Mouse (Mus musculus): ENCODE measurements at regions not wholly inside any gene's neighbourhood (a gene's known extent, or its start where the extent isn't known, plus 50 kb on each side); places are given as distances from the start of the nearest gene placed in this dataset.

- H3K27ac ChIP-seq (ENCODE audit: control insufficient read depth, insufficient read depth, low read depth, low read length, poor library complexity) = no peak overlapping the region
- no peaks in the 10 kb centered on the region; the same call in 1 of the 2 replicates for H3K4me1 ChIP-seq (ENCODE audit: control insufficient read depth, insufficient read depth, low read length)
- WGBS = 69% methylated on average over 6 of the region's 6 CpGs
- TF ChIP-seq CTCF (IDR thresholded peaks at IDR 0.05; ENCODE audit: control insufficient read depth, insufficient read depth, low read length) (no peak), POLR2A (IDR thresholded peaks at IDR 0.05; ENCODE audit: borderline replicate concordance, control insufficient read depth, low read depth, low read length) (no peak)
- no peak overlapping the region for H3K4me3 ChIP-seq (replicated peaks; ENCODE audit: control insufficient read depth, low read depth, low read length)
Measured at GRCm38 (mm10) chr11:20899766-20900165, 68.9 kb upstream of the Lgalsl start.

- Histone ChIP-seq H3K4me3 (replicated peaks; ENCODE audit: control insufficient read depth, low read depth, low read length) (no peak overlapping the region), H3K27ac (ENCODE audit: control insufficient read depth, insufficient read depth, low read depth, low read length, poor library complexity) (no peak overlapping the region), H3K4me1 (ENCODE audit: control insufficient read depth, insufficient read depth, low read length) (no peaks in the 10 kb centered on the region; the same call in 1 of the 2 replicates)
- WGBS = 72% methylated on average over 2 of the region's 2 CpGs
- TF ChIP-seq CTCF (IDR thresholded peaks at IDR 0.05; ENCODE audit: control insufficient read depth, insufficient read depth, low read length) = no peak
Measured at GRCm38 (mm10) chr11:20902001-20902400, 71.1 kb upstream of the Lgalsl start.

- TF ChIP-seq POLR2A (IDR thresholded peaks at IDR 0.05; ENCODE audit: borderline replicate concordance, control insufficient read depth, low read depth, low read length) (no peak), CTCF (IDR thresholded peaks at IDR 0.05; ENCODE audit: control insufficient read depth, insufficient read depth, low read length) (no peak)
- Histone ChIP-seq H3K27ac (ENCODE audit: control insufficient read depth, insufficient read depth, low read depth, low read length, poor library complexity) (no peak overlapping the region), H3K4me3 (replicated peaks; ENCODE audit: control insufficient read depth, low read depth, low read length) (no peak overlapping the region), H3K4me1 (ENCODE audit: control insufficient read depth, insufficient read depth, low read length) (no peaks in the 10 kb centered on the region; the same call in 1 of the 2 replicates)
- WGBS = 74% methylated on average over 8 of the region's 8 CpGs
Measured at GRCm38 (mm10) chr11:20902910-20903309, 72.1 kb upstream of the Lgalsl start.

GRCm38 (mm10) chr11:20907996-20908395 lies 77.1 kb upstream of the Lgalsl start:
- WGBS = 79% methylated on average over 3 of the region's 3 CpGs
- no peaks in the 10 kb centered on the region for H3K4me1 ChIP-seq (ENCODE audit: control insufficient read depth, insufficient read depth, low read length)

GRCm38 (mm10) chr11:20908471-20908870 lies 77.6 kb upstream of the Lgalsl start:
- Histone ChIP-seq H3K4me1 (ENCODE audit: control insufficient read depth, insufficient read depth, low read length) (no peaks in the 10 kb centered on the region), H3K27ac (ENCODE audit: control insufficient read depth, insufficient read depth, low read depth, low read length, poor library complexity) (no peak overlapping the region), H3K4me3 (replicated peaks; ENCODE audit: control insufficient read depth, low read depth, low read length) (no peak overlapping the region)
- TF ChIP-seq POLR2A (IDR thresholded peaks at IDR 0.05; ENCODE audit: borderline replicate concordance, control insufficient read depth, low read depth, low read length) (no peak), CTCF (IDR thresholded peaks at IDR 0.05; ENCODE audit: control insufficient read depth, insufficient read depth, low read length) (no peak)
- 74% methylated on average over 4 of the region's 4 CpGs for WGBS

More at GRCm38 (mm10) chr11:20907996-20908395, 77.1 kb upstream of the Lgalsl start:
- H3K4me3 ChIP-seq (replicated peaks; ENCODE audit: control insufficient read depth, low read depth, low read length) = no peak overlapping the region
- no peak for TF ChIP-seq POLR2A (IDR thresholded peaks at IDR 0.05; ENCODE audit: borderline replicate concordance, control insufficient read depth, low read depth, low read length)
- TF ChIP-seq CTCF (IDR thresholded peaks at IDR 0.05; ENCODE audit: control insufficient read depth, insufficient read depth, low read length) = no peak
- H3K27ac ChIP-seq (ENCODE audit: control insufficient read depth, insufficient read depth, low read depth, low read length, poor library complexity) = no peak overlapping the region

- WGBS = 88% methylated on average over 2 of the region's 2 CpGs
- no peak overlapping the region for H3K4me3 ChIP-seq (replicated peaks; ENCODE audit: control insufficient read depth, low read depth, low read length)
- peaks cover 4% of the 10 kb centered on the region; the same call in 1 of the 2 replicates for H3K4me1 ChIP-seq (ENCODE audit: control insufficient read depth, insufficient read depth, low read length)
- no peak overlapping the region for H3K27ac ChIP-seq (ENCODE audit: control insufficient read depth, insufficient read depth, low read depth, low read length, poor library complexity)
- no peak for TF ChIP-seq POLR2A (IDR thresholded peaks at IDR 0.05; ENCODE audit: borderline replicate concordance, control insufficient read depth, low read depth, low read length)
- TF ChIP-seq CTCF (IDR thresholded peaks at IDR 0.05; ENCODE audit: control insufficient read depth, insufficient read depth, low read length) = no peak
Measured at GRCm38 (mm10) chr11:20913042-20913441, 82.2 kb upstream of the Lgalsl start.

- WGBS = 20% methylated on average over 8 of the region's 8 CpGs
- TF ChIP-seq CTCF (IDR thresholded peaks at IDR 0.05; ENCODE audit: control insufficient read depth, insufficient read depth, low read length) (peak; percentile 97), POLR2A (IDR thresholded peaks at IDR 0.05; ENCODE audit: borderline replicate concordance, control insufficient read depth, low read depth, low read length) (no peak)
- H3K4me1 ChIP-seq (ENCODE audit: control insufficient read depth, insufficient read depth, low read length) = peaks cover 4% of the 10 kb centered on the region; the same call in 1 of the 2 replicates
- no peak overlapping the region for H3K4me3 ChIP-seq (replicated peaks; ENCODE audit: control insufficient read depth, low read depth, low read length)
- H3K27ac ChIP-seq (ENCODE audit: control insufficient read depth, insufficient read depth, low read depth, low read length, poor library complexity) = no peak overlapping the region
Measured at GRCm38 (mm10) chr11:20913598-20914296, 82.9 kb upstream of the Lgalsl start.

- TF ChIP-seq CTCF (IDR thresholded peaks at IDR 0.05; ENCODE audit: control insufficient read depth, insufficient read depth, low read length) = no peak
- no peak for TF ChIP-seq POLR2A (IDR thresholded peaks at IDR 0.05; ENCODE audit: borderline replicate concordance, control insufficient read depth, low read depth, low read length)
- WGBS = 36% methylated on average over 12 of the region's 12 CpGs
- no peak overlapping the region for H3K4me3 ChIP-seq (replicated peaks; ENCODE audit: control insufficient read depth, low read depth, low read length)
- no peak overlapping the region for H3K27ac ChIP-seq (ENCODE audit: control insufficient read depth, insufficient read depth, low read depth, low read length, poor library complexity)
- peaks cover 4% of the 10 kb centered on the region; the same call in 1 of the 2 replicates for H3K4me1 ChIP-seq (ENCODE audit: control insufficient read depth, insufficient read depth, low read length)
Measured at GRCm38 (mm10) chr11:20914297-20914997, 83.6 kb upstream of the Lgalsl start.

All from bone marrow, adult 2 months (tissue).